Mouse (Mus musculus): Measurements from ENCODE around the gene Hoxa2.

GRCm38 (mm10) chr6:52189172-52189591, 24.6 kb upstream of the Hoxa2 start:
- TF ChIP-seq POLR2A (IDR thresholded peaks at IDR 0.05; ENCODE audit: insufficient read depth, low read depth, low read length) (no peak), CTCF (IDR thresholded peaks at IDR 0.05) (no peak), EP300 (IDR thresholded peaks at IDR 0.05; ENCODE audit: insufficient read depth, low read depth, low read length) (no peak)

Data from heart, adult 2 months (tissue).